In the genomic region with DNA sequence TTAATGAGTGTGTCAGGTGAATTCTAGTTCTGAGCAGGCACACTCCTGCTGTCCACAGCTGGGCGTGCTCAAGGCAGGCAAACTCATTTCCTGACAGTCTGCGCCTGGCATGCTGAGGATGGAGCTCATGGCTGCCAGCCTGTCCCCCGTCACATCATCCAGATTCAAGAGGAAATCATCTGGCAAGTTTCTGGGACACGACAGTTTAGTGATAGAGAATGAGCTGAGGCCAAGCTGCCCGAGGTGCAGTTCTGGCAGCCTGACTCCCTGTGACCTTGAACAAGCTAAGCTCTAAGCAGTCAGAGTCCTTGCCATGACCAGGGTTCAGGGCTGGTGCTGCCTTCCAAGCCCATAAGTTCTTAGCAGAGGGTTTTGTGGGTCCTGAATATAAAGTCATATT, we compare ENCODE assay signal across 17 mouse cellular contexts. TPM values are rescaled to one million over a fixed set of nuclear protein-coding genes. Genes with fewer than 3 reads are reported as not detected.
DNase-seq lines count a peak whose midpoint lies in the region; ATAC-seq lines count a peak whose summit lies in the region.
"Had no signal": no experiment of that assay in that cellular context is flagged by ENCODE, and none has a peak within 500 bp of the region (broad histone marks: within the 10 kb centered on the region; RNA-seq: fewer than 3 reads in every experiment).

No protein-coding gene starts in this region.

- H3K9me3 ChIP-seq in midbrain, embryonic 13.5 days = no peaks in the 10 kb centered on the region
- H3K9me3 ChIP-seq: embryonic facial prominence, embryonic 10.5 days had no signal

- H3K9ac ChIP-seq in midbrain, embryonic 13.5 days (replicated peaks) = no peak overlapping the region
- H3K9ac ChIP-seq: forebrain, embryonic 13.5 days had no signal

- 76% methylated on average over 5 of the region's 5 CpGs for WGBS in midbrain, embryonic 13.5 days

- H3K4me2 ChIP-seq in midbrain, embryonic 13.5 days (replicated peaks) = no peak overlapping the region
- H3K4me2 ChIP-seq: forebrain, embryonic 13.5 days had no signal

- H3K4me3 ChIP-seq in midbrain, embryonic 13.5 days (replicated peaks) = no peak overlapping the region
- H3K4me3 ChIP-seq: embryonic facial prominence, embryonic 10.5 days; forebrain, embryonic 13.5 days had no signal

- H3K36me3 ChIP-seq in midbrain, embryonic 13.5 days = no peaks in the 10 kb centered on the region
- H3K36me3 ChIP-seq: embryonic facial prominence, embryonic 10.5 days had no signal

- H3K27ac ChIP-seq in midbrain, embryonic 13.5 days = 0 out of 2 replicates have a peak overlapping the region, but pooled peaks have one; percentile 80
- H3K27ac ChIP-seq: embryonic facial prominence, embryonic 10.5 days; forebrain, embryonic 13.5 days; macrophage had no signal

- H3K4me1 ChIP-seq in midbrain, embryonic 13.5 days (replicated peaks) = peaks cover 42% of the 10 kb centered on the region
- H3K4me1 ChIP-seq: embryonic facial prominence, embryonic 10.5 days had no signal

- peak; percentile 36 to 50 for DNase-seq in cerebellum, postnatal 10 days
- DNase-seq in cerebellum, adult 18-20 months = no peak
- peak; percentile 47 for DNase-seq in left cerebral cortex, postnatal 4 days
- no peak for DNase-seq in left cerebral cortex, postnatal 36 days (ENCODE audit: low spot score in 2 of 2)
- DNase-seq in adrenal gland, postnatal 36 days = peak; percentile 45 to 56
- no peak for DNase-seq in lung, postnatal 36 days
- DNase-seq: cerebellum, postnatal 25 days; gastrocnemius, postnatal 14 days; lung, adult 18-20 months; right cerebral cortex, adult 18-20 months had no signal

- intact Hi-C loops in left cerebral cortex, postnatal 4 days (cut with DNase I) = no loop called here
- intact Hi-C loops in left cerebral cortex, postnatal 36 days (cut with DNase I) = no loop called here

- ATAC-seq in midbrain, embryonic 13.5 days = no peak
- ATAC-seq in megakaryocyte-erythroid progenitor cell, adult 5-6 weeks (replicated peaks; ENCODE audit: low FRiP score, low TSS enrichment, poor library complexity, severe bottlenecking) = no peak
- ATAC-seq: forebrain, embryonic 13.5 days; intestine, embryonic 16.5 days had no signal

- peaks cover 35% of the 10 kb centered on the region for H3K27me3 ChIP-seq in midbrain, embryonic 13.5 days

RNA-seq across cellular contexts. Expression of a gene that starts 56.6 kb away (rescaled TPM):
- total RNA-seq in left cerebral cortex, postnatal 4 days (2021) = 1 to 10 TPM; 1.0 to 1.5 TPM
- total RNA-seq in left cerebral cortex, postnatal 36 days (2021) = under 1 TPM in 1 of 2 experiments, not detected in 1; 0.35 TPM
- under 1 TPM; 0.33 to 0.79 TPM for total RNA-seq in adrenal gland, postnatal 36 days (2021)
- 0.48 and 0.63 TPM in 2 replicates for polyA plus RNA-seq in midbrain, embryonic 13.5 days (2015; fragmentation: Nextera tagmentation; extraction: Ambion mirVana)
- total RNA-seq in megakaryocyte-erythroid progenitor cell, adult 5-6 weeks (2014; fragmentation: Nextera tagmentation) = 2.4 TPM in 1 of 2 replicates, not detected in the other
- total RNA-seq in megakaryocyte-erythroid progenitor cell, adult 5-6 weeks (2017) = 2.2 TPM in 1 of 2 replicates, not detected in the other
- total RNA-seq: gastrocnemius, postnatal 14 days; liver, adult 2 months had no signal
- polyA plus RNA-seq: macrophage had no signal

Comparison
In these comparisons a context has a peak if more than half of its experiments do, and no peak if none do; other contexts are left out.
1. DNase-seq: peak in cerebellum, postnatal 10 days (2 of 2), left cerebral cortex, postnatal 4 days (single experiment) and adrenal gland, postnatal 36 days (2 of 2); none in cerebellum, adult 18-20 months (0 of 2), left cerebral cortex, postnatal 36 days (0 of 2) and lung, postnatal 36 days (single experiment).